Mouse (Mus musculus) forelimb bud, embryonic 11.5 days (tissue): Measurements from ENCODE around the gene Iqcf3.

Source experiments
- DNase-seq: peaks from one replicate; pipeline ENCODE4 v3.0.0-alpha.2; 2012; ENCODE audit warnings: low read depth, low spot score

Iqcf3 gene

GRCm38 (mm10) chr9:106470991-106471750 lies 90.3 kb downstream of the Iqcf3 start:
- DNase-seq: no peak

DNA sequence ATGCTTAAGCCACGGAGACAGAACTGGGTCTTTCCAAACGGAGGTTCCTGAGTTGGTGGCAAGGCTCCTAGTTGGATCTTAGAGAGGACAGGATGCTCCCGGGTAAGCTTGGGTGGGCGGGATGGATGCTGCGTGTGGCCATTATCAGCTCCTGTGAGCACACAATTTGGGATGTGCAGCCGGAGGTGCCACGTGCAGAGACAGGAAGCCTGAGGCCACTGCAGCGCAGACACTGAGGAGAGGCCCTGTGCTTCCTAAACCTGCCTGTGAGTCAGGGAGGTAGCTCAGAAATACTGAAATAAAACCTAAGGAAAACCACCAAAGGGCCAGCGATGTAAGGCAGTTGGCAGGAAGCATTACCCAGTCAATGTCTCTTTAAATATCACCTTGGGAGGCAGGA lies 91.7 kb downstream of the Iqcf3 start:
- no peak for DNase-seq

DNA sequence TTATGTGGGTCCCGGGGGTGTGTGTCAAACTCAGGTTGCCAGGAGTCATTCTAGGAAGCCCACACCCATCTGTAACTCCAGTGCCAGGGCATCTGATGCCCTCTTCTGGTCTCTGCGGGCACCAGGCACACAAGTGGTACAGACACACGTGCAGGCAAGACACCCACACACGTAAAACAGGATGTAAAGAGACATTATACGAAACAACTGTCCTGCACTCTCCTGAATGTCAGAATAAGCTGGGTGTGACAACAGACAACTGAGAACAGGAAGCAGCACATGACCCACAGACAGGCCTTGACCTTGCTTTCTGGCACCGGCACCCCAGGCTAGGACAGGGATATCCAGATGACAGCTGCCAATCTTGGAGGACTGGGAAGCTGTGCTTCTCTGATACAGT lies 92.1 kb downstream of the Iqcf3 start:
- DNase-seq: no peak

DNA sequence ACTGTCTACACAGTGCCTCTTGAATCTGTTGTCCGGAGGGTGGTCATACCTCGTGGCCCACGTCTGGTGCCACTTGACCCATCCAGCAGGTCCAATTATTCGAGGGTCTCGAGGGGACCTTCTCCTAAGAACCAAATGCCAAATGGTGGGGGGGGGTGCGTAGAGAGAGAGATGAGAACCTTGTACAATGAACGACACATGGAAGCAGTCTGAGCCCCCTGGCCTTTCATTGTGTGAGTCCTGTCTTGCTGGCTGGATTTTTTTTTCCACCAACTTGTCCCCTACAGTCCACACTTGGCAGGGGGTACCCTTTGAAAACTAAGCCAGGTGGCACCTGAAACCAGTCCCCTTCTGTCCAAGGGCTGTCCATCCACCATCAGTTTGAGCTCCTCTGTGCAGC lies 93.7 kb downstream of the Iqcf3 start:
- DNase-seq: no peak

DNA sequence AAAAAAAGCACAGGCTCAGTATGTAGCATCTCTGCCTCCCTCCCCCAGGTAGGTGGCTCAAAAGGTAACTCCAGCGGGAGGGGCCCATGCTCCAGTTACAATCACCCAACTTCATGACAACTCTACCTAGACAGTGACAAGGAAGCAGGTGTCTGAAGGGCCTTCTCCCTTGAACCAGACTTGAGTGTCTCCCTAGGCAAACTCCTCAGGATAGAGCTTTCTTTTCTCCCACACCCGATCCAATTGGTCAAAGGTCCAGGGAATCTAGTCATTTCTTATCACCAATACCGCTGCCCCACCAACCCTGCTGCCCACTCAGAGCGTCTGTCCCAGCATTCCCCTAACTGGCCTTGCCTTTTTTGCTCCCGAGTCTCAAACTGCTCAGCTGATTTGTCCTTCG lies 94.7 kb downstream of the Iqcf3 start:
- no peak for DNase-seq

- DNase-seq: no peak
These were observed 95.7 kb downstream of the Iqcf3 start, which contains the start of gene Gpr62 for GRCm38 (mm10) chr9:106465571-106466200. Gpr62 (minus strand) TSS chr9:106465938.

GRCm38 (mm10) chr9:106464751-106465541 lies 96.5 kb downstream of the Iqcf3 start:
- DNase-seq: peak; percentile 69

- DNase-seq: no peak
These were observed 98.0 kb downstream of the Iqcf3 start for GRCm38 (mm10) chr9:106463122-106464063.

- no peak for DNase-seq
These were observed 99.0 kb downstream of the Iqcf3 start for GRCm38 (mm10) chr9:106462430-106462800.

DNA sequence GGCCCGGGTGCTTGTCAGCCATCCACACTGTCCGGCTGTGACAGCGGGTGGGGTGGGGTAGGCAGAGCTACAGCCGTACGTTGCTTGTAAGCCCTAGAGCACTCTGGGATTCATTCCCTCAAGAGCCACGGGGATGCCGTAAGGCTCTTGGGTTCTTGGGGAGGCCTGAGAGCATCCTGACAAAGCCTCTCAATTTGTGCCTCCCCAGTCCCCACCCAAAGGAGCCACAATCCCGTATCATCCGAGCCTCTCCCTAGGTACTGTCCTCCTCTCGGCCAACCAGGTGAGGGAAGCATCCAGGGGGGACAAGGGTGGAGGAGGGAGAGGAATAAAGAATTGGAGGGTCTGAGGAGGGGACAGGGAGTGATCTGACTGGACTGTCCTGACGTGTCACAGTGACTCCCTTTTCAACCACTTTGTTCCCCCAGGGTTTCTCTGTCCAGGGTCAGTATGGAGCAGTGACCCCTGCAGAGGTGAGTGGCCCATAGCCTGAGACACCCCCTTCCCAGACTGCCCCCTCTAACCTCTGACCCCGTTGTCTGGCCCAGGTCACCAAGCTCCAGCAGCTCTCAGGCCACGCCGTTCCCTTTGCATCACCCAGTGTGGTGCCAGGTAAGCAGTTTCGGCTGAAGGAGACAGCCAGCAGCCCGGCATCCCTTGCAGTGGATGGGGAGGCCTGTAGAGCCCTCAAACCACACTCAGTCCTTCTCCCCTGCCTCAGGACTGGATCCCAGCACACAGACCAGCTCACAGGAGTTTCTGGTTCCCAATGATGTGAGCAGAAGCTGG lies 99.6 kb downstream of the Iqcf3 start:
- DNase-seq: no peak

GRCm38 (mm10) chr9:106461026-106461415 lies 100.4 kb downstream of the Iqcf3 start:
- DNase-seq: no peak

- no peak for DNase-seq
These were observed 100.9 kb downstream of the Iqcf3 start for GRCm38 (mm10) chr9:106460401-106461025.

- no peak for DNase-seq
These were observed 101.5 kb downstream of the Iqcf3 start for GRCm38 (mm10) chr9:106459946-106460345.

GRCm38 (mm10) chr9:106457920-106458319 lies 103.5 kb downstream of the Iqcf3 start:
- no peak for DNase-seq

- no peak for DNase-seq
These were observed 104.3 kb downstream of the Iqcf3 start for GRCm38 (mm10) chr9:106457163-106457559.

DNA sequence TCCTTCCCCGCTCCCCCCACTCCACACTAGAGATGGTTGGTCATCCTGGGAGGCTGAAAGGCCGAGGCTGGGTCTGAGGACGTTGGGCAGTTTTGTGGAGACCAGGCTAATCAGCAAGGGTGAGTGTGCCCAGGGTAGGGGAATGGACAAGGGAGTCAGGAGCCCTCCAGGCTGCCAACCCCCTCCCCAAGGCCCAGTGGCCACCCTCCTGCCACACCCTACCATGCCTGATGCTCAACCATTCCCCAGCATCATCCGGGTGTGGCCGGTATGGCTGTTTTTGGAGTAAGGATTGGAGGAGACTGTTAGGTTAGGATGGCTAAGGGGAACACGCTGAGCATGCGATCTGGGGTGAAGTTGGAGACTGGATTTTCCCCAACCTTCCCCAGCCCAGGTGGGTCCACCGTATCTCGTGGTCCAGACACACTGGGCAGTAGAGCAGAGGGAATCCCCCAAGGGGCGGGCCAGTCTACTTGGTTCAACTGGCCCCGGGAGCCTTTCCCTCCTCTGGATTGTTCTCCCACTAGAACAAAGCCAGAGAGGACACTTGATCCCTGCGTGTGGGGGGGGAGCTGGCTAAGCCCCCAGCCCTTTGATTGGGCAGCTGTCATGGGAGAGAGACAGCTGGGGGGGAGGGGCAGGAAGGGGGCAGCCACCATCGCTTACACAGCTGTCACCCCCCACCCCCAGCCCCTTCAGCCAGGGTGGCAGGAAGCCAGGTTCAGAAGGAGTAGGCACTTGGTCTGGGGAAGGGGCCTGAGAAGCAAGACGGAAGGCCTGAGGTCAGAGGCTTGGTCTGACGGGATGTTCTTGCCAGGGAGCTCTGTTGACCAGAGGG lies 104.9 kb downstream of the Iqcf3 start:
- no peak for DNase-seq

DNA sequence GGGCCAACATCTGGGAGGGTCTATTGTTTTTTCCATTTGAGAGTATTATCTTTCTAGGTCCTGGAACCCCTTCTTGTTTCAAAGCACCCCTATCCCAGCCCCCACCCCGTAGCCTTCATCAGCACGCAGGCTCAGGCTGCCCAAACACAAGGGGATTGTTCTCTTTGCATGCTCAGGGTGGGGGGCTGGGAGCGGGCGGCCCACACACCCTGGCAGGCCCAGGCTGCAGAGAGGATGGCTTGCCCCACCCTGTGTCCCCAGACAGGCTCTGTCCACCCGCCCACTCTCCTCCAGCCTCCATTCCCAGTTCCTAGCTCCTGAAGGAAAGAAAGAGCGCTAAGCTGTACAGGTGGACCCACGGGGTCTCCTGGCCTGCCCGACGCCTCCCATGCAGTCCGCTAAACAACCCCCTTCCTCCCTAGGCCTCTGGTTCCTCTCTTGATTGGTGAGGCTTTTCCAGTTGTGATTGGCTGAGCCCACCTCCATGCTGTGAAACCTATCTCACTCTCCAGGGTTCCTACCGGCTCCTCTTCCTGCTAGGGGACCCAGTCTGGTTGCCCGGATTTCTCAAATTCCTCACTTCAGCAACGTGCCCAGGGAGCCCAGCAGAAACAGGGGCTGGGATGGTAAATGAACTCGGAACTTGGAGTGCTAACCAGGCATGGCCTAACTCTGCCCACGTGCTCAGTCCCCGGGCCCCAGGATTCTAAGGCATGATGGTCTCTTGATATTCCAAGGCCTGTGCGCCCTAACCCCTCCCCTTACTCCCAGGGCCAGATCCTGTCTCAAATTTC lies 106.3 kb downstream of the Iqcf3 start:
- DNase-seq: peak; percentile 63

GRCm38 (mm10) chr9:106454071-106454761 lies 107.2 kb downstream of the Iqcf3 start:
- DNase-seq: no peak
